Mouse (Mus musculus): ENCODE data around the gene Cib1. TPM values are rescaled to one million over a fixed set of nuclear protein-coding genes. Genes with fewer than 3 reads are reported as not detected.

Gene Cib1
- polyA plus RNA-seq, 1 experiment from 2014 or later = 100 TPM

GRCm38 (mm10) chr7:80246148-80246721 is 13.6 kb upstream of the Cib1 start, which contains the start of gene Ttll13:
TSS of gene Ttll13 (plus strand) at chr7:80246376.
- Histone ChIP-seq H3K27me3 (ENCODE audit: control insufficient read depth, insufficient read depth, low read length) (no peaks in the 10 kb centered on the region), H3K36me3 (ENCODE audit: control insufficient read depth, insufficient read depth, low read length) (no peaks in the 10 kb centered on the region), H3K9me3 (ENCODE audit: control insufficient read depth, low read length) (no peaks in the 10 kb centered on the region; the same call in 1 of the 2 replicates), H3K27ac (ENCODE audit: low read depth, low read length) (peak within 1 kb of the TSS; percentile 62), H3K4me1 (ENCODE audit: control insufficient read depth, insufficient read depth, low read length) (no peaks in the 10 kb centered on the region), H3K9ac (ENCODE audit: low read depth, low read length) (peak within 1 kb of the TSS; percentile 62), H3K4me3 (ENCODE audit: low read length) (peak within 1 kb of the TSS; percentile 55), H3K4me2 (replicated peaks; ENCODE audit: low read depth, low read length) (peak within 1 kb of the TSS; percentile 55)
- under 1% methylated on average over 48 of the region's 48 CpGs for WGBS
- ATAC-seq (ENCODE audit: low FRiP score, low TSS enrichment) = peak; percentile 98

GRCm38 (mm10) chr7:80244851-80245250 is 12.2 kb upstream of the Cib1 start:
- no peak for ATAC-seq (ENCODE audit: low FRiP score, low TSS enrichment)
- H3K4me2 ChIP-seq (replicated peaks; ENCODE audit: low read depth, low read length) = no peak overlapping the region
- H3K27ac ChIP-seq (ENCODE audit: low read depth, low read length) = no peak overlapping the region

GRCm38 (mm10) chr7:80241661-80242060 is 9.0 kb upstream of the Cib1 start:
- H3K27me3 ChIP-seq (ENCODE audit: control insufficient read depth, insufficient read depth, low read length) = no peaks in the 10 kb centered on the region
- H3K9me3 ChIP-seq (ENCODE audit: control insufficient read depth, low read length) = no peaks in the 10 kb centered on the region; the same call in 1 of the 2 replicates
- no peak overlapping the region for H3K4me2 ChIP-seq (replicated peaks; ENCODE audit: low read depth, low read length)
- H3K4me1 ChIP-seq (ENCODE audit: control insufficient read depth, insufficient read depth, low read length) = no peaks in the 10 kb centered on the region
- H3K27ac ChIP-seq (ENCODE audit: low read depth, low read length) = no peak overlapping the region
- peaks cover 19% of the 10 kb centered on the region for H3K36me3 ChIP-seq (ENCODE audit: control insufficient read depth, insufficient read depth, low read length)
- no peak overlapping the region for H3K4me3 ChIP-seq (ENCODE audit: low read length)
- WGBS = 84% methylated on average over 4 of the region's 4 CpGs
- no peak overlapping the region for H3K9ac ChIP-seq (ENCODE audit: low read depth, low read length)
- no peak for ATAC-seq (ENCODE audit: low FRiP score, low TSS enrichment)

More at GRCm38 (mm10) chr7:80244851-80245250, 12.2 kb upstream of the Cib1 start:
- Histone ChIP-seq H3K9me3 (ENCODE audit: control insufficient read depth, low read length) (no peaks in the 10 kb centered on the region; the same call in 1 of the 2 replicates), H3K9ac (ENCODE audit: low read depth, low read length) (no peak overlapping the region), H3K27me3 (ENCODE audit: control insufficient read depth, insufficient read depth, low read length) (no peaks in the 10 kb centered on the region), H3K4me3 (ENCODE audit: low read length) (no peak overlapping the region), H3K36me3 (ENCODE audit: control insufficient read depth, insufficient read depth, low read length) (peaks cover 7% of the 10 kb centered on the region; the same call in 1 of the 2 replicates), H3K4me1 (ENCODE audit: control insufficient read depth, insufficient read depth, low read length) (no peaks in the 10 kb centered on the region)
- WGBS = 91% methylated on average over 4 of the region's 4 CpGs

- no peak overlapping the region for H3K27ac ChIP-seq (ENCODE audit: low read depth, low read length)
- peaks cover 19% of the 10 kb centered on the region for H3K36me3 ChIP-seq (ENCODE audit: control insufficient read depth, insufficient read depth, low read length)
- ATAC-seq (ENCODE audit: low FRiP score, low TSS enrichment) = no peak
- H3K27me3 ChIP-seq (ENCODE audit: control insufficient read depth, insufficient read depth, low read length) = no peaks in the 10 kb centered on the region
- H3K4me1 ChIP-seq (ENCODE audit: control insufficient read depth, insufficient read depth, low read length) = no peaks in the 10 kb centered on the region
- no peak overlapping the region for H3K4me2 ChIP-seq (replicated peaks; ENCODE audit: low read depth, low read length)
- H3K9me3 ChIP-seq (ENCODE audit: control insufficient read depth, low read length) = no peaks in the 10 kb centered on the region
- H3K4me3 ChIP-seq (ENCODE audit: low read length) = no peak overlapping the region
- H3K9ac ChIP-seq (ENCODE audit: low read depth, low read length) = no peak overlapping the region
- 92% methylated on average over 10 of the region's 10 CpGs for WGBS
Observed at GRCm38 (mm10) chr7:80238542-80238941, 5.9 kb upstream of the Cib1 start.

- no peaks in the 10 kb centered on the region for H3K9me3 ChIP-seq (ENCODE audit: control insufficient read depth, low read length)
- H3K9ac ChIP-seq (ENCODE audit: low read depth, low read length) = no peak overlapping the region
- H3K4me1 ChIP-seq (ENCODE audit: control insufficient read depth, insufficient read depth, low read length) = peaks cover 14% of the 10 kb centered on the region; the same call in 1 of the 2 replicates
- no peaks in the 10 kb centered on the region for H3K27me3 ChIP-seq (ENCODE audit: control insufficient read depth, insufficient read depth, low read length)
- H3K27ac ChIP-seq (ENCODE audit: low read depth, low read length) = no peak overlapping the region
- H3K4me2 ChIP-seq (replicated peaks; ENCODE audit: low read depth, low read length) = peak overlapping the region; percentile 60; the same call in 1 of the 2 replicates
- WGBS = 73% methylated on average over 9 of the region's 9 CpGs
- ATAC-seq (ENCODE audit: low FRiP score, low TSS enrichment) = no peak
- peak overlapping the region; percentile 55; the same call in 1 of the 2 replicates for H3K4me3 ChIP-seq (ENCODE audit: low read length)
- H3K36me3 ChIP-seq (ENCODE audit: control insufficient read depth, insufficient read depth, low read length) = peaks cover 6% of the 10 kb centered on the region
Observed at GRCm38 (mm10) chr7:80233799-80234198, 1.2 kb upstream of the Cib1 start.

GRCm38 (mm10) chr7:80231971-80232488 is 583 bp downstream of the Cib1 start:
- Histone ChIP-seq H3K9me3 (ENCODE audit: control insufficient read depth, low read length) (no peaks in the 10 kb centered on the region), H3K4me1 (ENCODE audit: control insufficient read depth, insufficient read depth, low read length) (peaks cover 14% of the 10 kb centered on the region; the same call in 1 of the 2 replicates), H3K27me3 (ENCODE audit: control insufficient read depth, insufficient read depth, low read length) (no peaks in the 10 kb centered on the region), H3K36me3 (ENCODE audit: control insufficient read depth, insufficient read depth, low read length) (peaks cover 15% of the 10 kb centered on the region), H3K4me3 (ENCODE audit: low read length) (peak overlapping the region; percentile 55), H3K9ac (ENCODE audit: low read depth, low read length) (peak overlapping the region; percentile 51), H3K27ac (ENCODE audit: low read depth, low read length) (peak overlapping the region; percentile 13; the same call in 1 of the 2 replicates), H3K4me2 (replicated peaks; ENCODE audit: low read depth, low read length) (peak overlapping the region; percentile 60)
- WGBS = 1% methylated on average over 29 of the region's 29 CpGs
- ATAC-seq (ENCODE audit: low FRiP score, low TSS enrichment) = peak; percentile 46

- H3K27me3 ChIP-seq (ENCODE audit: control insufficient read depth, insufficient read depth, low read length) = no peaks in the 10 kb centered on the region
- no peak overlapping the region for H3K9ac ChIP-seq (ENCODE audit: low read depth, low read length)
- no peak for ATAC-seq (ENCODE audit: low FRiP score, low TSS enrichment)
- H3K4me3 ChIP-seq (ENCODE audit: low read length) = no peak overlapping the region
- WGBS = 17% methylated on average over 6 of the region's 6 CpGs
- no peak overlapping the region for H3K4me2 ChIP-seq (replicated peaks; ENCODE audit: low read depth, low read length)
- H3K36me3 ChIP-seq (ENCODE audit: control insufficient read depth, insufficient read depth, low read length) = peaks cover 22% of the 10 kb centered on the region
- no peak overlapping the region for H3K27ac ChIP-seq (ENCODE audit: low read depth, low read length)
- H3K4me1 ChIP-seq (ENCODE audit: control insufficient read depth, insufficient read depth, low read length) = peaks cover 14% of the 10 kb centered on the region; the same call in 1 of the 2 replicates
- no peaks in the 10 kb centered on the region for H3K9me3 ChIP-seq (ENCODE audit: control insufficient read depth, low read length)
Observed at GRCm38 (mm10) chr7:80230196-80230595, 2.4 kb downstream of the Cib1 start.

- Histone ChIP-seq H3K36me3 (ENCODE audit: control insufficient read depth, insufficient read depth, low read length) (peaks cover 47% of the 10 kb centered on the region), H3K9me3 (ENCODE audit: control insufficient read depth, low read length) (no peaks in the 10 kb centered on the region), H3K4me1 (ENCODE audit: control insufficient read depth, insufficient read depth, low read length) (peaks cover 14% of the 10 kb centered on the region; the same call in 1 of the 2 replicates), H3K4me3 (ENCODE audit: low read length) (no peak overlapping the region), H3K4me2 (replicated peaks; ENCODE audit: low read depth, low read length) (no peak overlapping the region), H3K27ac (ENCODE audit: low read depth, low read length) (no peak overlapping the region), H3K9ac (ENCODE audit: low read depth, low read length) (no peak overlapping the region), H3K27me3 (ENCODE audit: control insufficient read depth, insufficient read depth, low read length) (no peaks in the 10 kb centered on the region)
- WGBS = 97% methylated on average over 4 of the region's 4 CpGs
- no peak for ATAC-seq (ENCODE audit: low FRiP score, low TSS enrichment)
Observed at GRCm38 (mm10) chr7:80227065-80227464, 5.5 kb downstream of the Cib1 start.

- Histone ChIP-seq H3K4me1 (ENCODE audit: control insufficient read depth, insufficient read depth, low read length) (no peaks in the 10 kb centered on the region), H3K9me3 (ENCODE audit: control insufficient read depth, low read length) (no peaks in the 10 kb centered on the region), H3K9ac (ENCODE audit: low read depth, low read length) (no peak overlapping the region), H3K36me3 (ENCODE audit: control insufficient read depth, insufficient read depth, low read length) (peaks cover 85% of the 10 kb centered on the region), H3K4me2 (replicated peaks; ENCODE audit: low read depth, low read length) (no peak overlapping the region), H3K4me3 (ENCODE audit: low read length) (no peak overlapping the region), H3K27me3 (ENCODE audit: control insufficient read depth, insufficient read depth, low read length) (no peaks in the 10 kb centered on the region), H3K27ac (ENCODE audit: low read depth, low read length) (no peak overlapping the region)
- 86% methylated on average over 4 of the region's 4 CpGs for WGBS
- no peak for ATAC-seq (ENCODE audit: low FRiP score, low TSS enrichment)
Observed at GRCm38 (mm10) chr7:80221179-80221750, 11.3 kb downstream of the Cib1 start.
